27 mouse cellular contexts compared by ENCODE assay signal in the genomic region with DNA sequence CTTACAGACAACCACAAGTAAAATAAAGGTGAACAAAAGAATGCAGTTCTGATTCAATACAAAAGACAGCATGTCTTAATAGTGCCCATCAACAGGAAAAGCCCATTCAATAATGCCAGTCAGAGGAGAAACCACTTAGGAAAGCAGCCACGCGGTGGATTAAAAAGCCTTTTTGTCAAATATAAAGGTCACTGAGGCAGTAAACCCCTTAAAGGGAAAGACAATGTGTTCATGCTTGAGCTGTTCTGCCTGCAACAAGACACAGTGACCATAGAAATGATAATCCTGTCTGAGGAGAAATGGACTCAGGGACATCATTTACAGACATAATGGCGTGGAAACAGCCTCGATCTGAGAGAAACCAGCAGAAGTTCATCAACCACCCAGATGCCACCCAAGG.
A peak's percentile ranks its signal among the peaks of the same experiment; 100 is the strongest.
DNase-seq lines count a peak whose midpoint lies in the region; ATAC-seq and TF ChIP-seq lines count a peak whose summit lies in the region.
"Had no signal": no experiment of that assay in that cellular context is flagged by ENCODE, and none has a peak within 500 bp of the region (broad histone marks: within the 10 kb centered on the region; RNA-seq: fewer than 3 reads in every experiment).

No protein-coding gene starts in this region.

- no peak overlapping the region for H3K4me2 ChIP-seq in hindbrain, embryonic 11.5 days (replicated peaks; ENCODE audit: low read depth, low read length)
- H3K4me2 ChIP-seq in hindbrain, embryonic 16.5 days (ENCODE audit: low read length) = no peak overlapping the region
- no peak overlapping the region for H3K4me2 ChIP-seq in midbrain, embryonic 14.5 days (ENCODE audit: low read length)
- no peak overlapping the region for H3K4me2 ChIP-seq in midbrain, postnatal 0 days (ENCODE audit: low read depth, low read length, poor library complexity, severe bottlenecking)
- H3K4me2 ChIP-seq: embryonic facial prominence, embryonic 13.5 days; heart, embryonic 15.5 days; kidney, embryonic 15.5 days; limb, embryonic 13.5 days; liver, embryonic 11.5 days; lung, embryonic 15.5 days had no signal

- ATAC-seq in hindbrain, embryonic 11.5 days (ENCODE audit: low FRiP score) = peak; percentile 35; the same call in 1 of the 2 replicates
- ATAC-seq in hindbrain, embryonic 16.5 days = no peak
- no peak for ATAC-seq in midbrain, embryonic 14.5 days (ENCODE audit: low FRiP score, low TSS enrichment)
- no peak for ATAC-seq in midbrain, postnatal 0 days (ENCODE audit: low FRiP score)
- ATAC-seq: CD4-positive, CD25-positive, alpha-beta regulatory T cell, adult 4 months; intestine, postnatal 0 days had no signal

- peak; percentile 6 for DNase-seq in hindbrain, embryonic 11.5 days (ENCODE audit: low spot score)
- peak; percentile 37 for DNase-seq in midbrain, embryonic 14.5 days
- no peak for DNase-seq in midbrain, embryonic 10.5 days (ENCODE audit: low spot score)
- peak; percentile 6 for DNase-seq in embryo, embryonic 9.5 days (ENCODE audit: extremely low spot score)
- peak; percentile 8 for DNase-seq in midbrain, postnatal 0 days (ENCODE audit: low spot score)
- DNase-seq in kidney, postnatal 14 days = no peak
- no peak for DNase-seq in kidney, adult 8-10 months
- DNase-seq: adrenal gland, postnatal 25 days; cerebellum, adult 2 months; cerebellum, postnatal 14 days; gastrocnemius, postnatal 14 days; heart, adult 11 months; kidney, postnatal 36 days; right cerebral cortex, postnatal 14 days; thymus, postnatal 4 days had no signal

- WGBS in hindbrain, embryonic 11.5 days = 33% methylated on average over 4 of the region's 4 CpGs
- WGBS in hindbrain, embryonic 16.5 days = 18% methylated on average over 4 of the region's 4 CpGs
- WGBS in midbrain, embryonic 14.5 days = 13% methylated on average over 4 of the region's 4 CpGs
- 24% methylated on average over 4 of the region's 4 CpGs for WGBS in midbrain, embryonic 10.5 days
- WGBS in midbrain, postnatal 0 days = 13% methylated on average over 4 of the region's 4 CpGs

- no peak for TF ChIP-seq CTCF in midbrain, postnatal 0 days (IDR thresholded peaks at IDR 0.05)

- no peak overlapping the region for H3K4me3 ChIP-seq in hindbrain, embryonic 11.5 days (ENCODE audit: low read depth, low read length)
- H3K4me3 ChIP-seq in hindbrain, embryonic 16.5 days (ENCODE audit: low read length) = no peak overlapping the region
- H3K4me3 ChIP-seq in midbrain, embryonic 14.5 days (replicated peaks; ENCODE audit: low read depth, low read length) = no peak overlapping the region
- no peak overlapping the region for H3K4me3 ChIP-seq in midbrain, embryonic 10.5 days
- no peak overlapping the region for H3K4me3 ChIP-seq in midbrain, postnatal 0 days (ENCODE audit: low read depth, low read length)
- H3K4me3 ChIP-seq: embryonic facial prominence, embryonic 13.5 days; forebrain, embryonic 10.5 days; heart, embryonic 10.5 days; heart, embryonic 15.5 days; kidney, embryonic 15.5 days; layer of hippocampus, adult 2 months; limb, embryonic 13.5 days; lung, embryonic 15.5 days had no signal

- H3K27ac ChIP-seq in hindbrain, embryonic 11.5 days (ENCODE audit: low read depth, low read length) = no peak overlapping the region
- no peak overlapping the region for H3K27ac ChIP-seq in hindbrain, embryonic 16.5 days (ENCODE audit: low read depth, low read length)
- no peak overlapping the region for H3K27ac ChIP-seq in midbrain, embryonic 14.5 days (replicated peaks; ENCODE audit: low read depth, low read length)
- H3K27ac ChIP-seq in midbrain, embryonic 10.5 days (replicated peaks) = no peak overlapping the region
- peak overlapping the region; percentile 55; the same call in 1 of the 2 replicates for H3K27ac ChIP-seq in midbrain, postnatal 0 days (ENCODE audit: low read depth, low read length)
- H3K27ac ChIP-seq: embryonic facial prominence, embryonic 13.5 days; forebrain, embryonic 10.5 days; heart, embryonic 10.5 days; heart, embryonic 15.5 days; kidney, embryonic 15.5 days; limb, embryonic 13.5 days; lung, embryonic 15.5 days had no signal

- no peaks in the 10 kb centered on the region for H3K27me3 ChIP-seq in hindbrain, embryonic 11.5 days (ENCODE audit: control insufficient read depth, insufficient read depth, low read length)
- no peaks in the 10 kb centered on the region for H3K27me3 ChIP-seq in hindbrain, embryonic 16.5 days (replicated peaks; ENCODE audit: control insufficient read depth, insufficient read depth, low read length)
- no peaks in the 10 kb centered on the region for H3K27me3 ChIP-seq in midbrain, embryonic 14.5 days (ENCODE audit: control insufficient read depth, insufficient read depth, low read length)
- peaks cover 35% of the 10 kb centered on the region for H3K27me3 ChIP-seq in midbrain, embryonic 10.5 days (ENCODE audit: low read depth, poor library complexity, severe bottlenecking)
- no peaks in the 10 kb centered on the region for H3K27me3 ChIP-seq in midbrain, postnatal 0 days (ENCODE audit: insufficient read depth, low read length)
- H3K27me3 ChIP-seq: embryonic facial prominence, embryonic 13.5 days; heart, embryonic 15.5 days; kidney, embryonic 15.5 days; limb, embryonic 13.5 days; lung, embryonic 15.5 days had no signal

- H3K4me1 ChIP-seq in hindbrain, embryonic 11.5 days (replicated peaks; ENCODE audit: control insufficient read depth, insufficient read depth, low read length) = no peaks in the 10 kb centered on the region
- H3K4me1 ChIP-seq in hindbrain, embryonic 16.5 days (ENCODE audit: control insufficient read depth, insufficient read depth, low read depth, low read length) = no peaks in the 10 kb centered on the region
- peaks cover 5% of the 10 kb centered on the region; the same call in 1 of the 2 replicates for H3K4me1 ChIP-seq in midbrain, embryonic 14.5 days (ENCODE audit: control insufficient read depth, insufficient read depth, low read length)
- H3K4me1 ChIP-seq in midbrain, embryonic 10.5 days = peaks cover 15% of the 10 kb centered on the region
- H3K4me1 ChIP-seq in midbrain, postnatal 0 days (ENCODE audit: insufficient read depth, low read length) = peaks cover 4% of the 10 kb centered on the region; the same call in 1 of the 2 replicates
- H3K4me1 ChIP-seq: embryonic facial prominence, embryonic 13.5 days; heart, embryonic 10.5 days; heart, embryonic 15.5 days; kidney, embryonic 15.5 days; limb, embryonic 13.5 days; lung, embryonic 15.5 days had no signal

- no peak overlapping the region for H3K9ac ChIP-seq in hindbrain, embryonic 11.5 days (ENCODE audit: low read depth, low read length)
- H3K9ac ChIP-seq in hindbrain, embryonic 16.5 days (ENCODE audit: low read depth, low read length) = no peak overlapping the region
- H3K9ac ChIP-seq in midbrain, embryonic 14.5 days (replicated peaks; ENCODE audit: low read length) = no peak overlapping the region
- no peak overlapping the region for H3K9ac ChIP-seq in midbrain, postnatal 0 days (replicated peaks; ENCODE audit: low read length, poor library complexity, severe bottlenecking)
- H3K9ac ChIP-seq: embryonic facial prominence, embryonic 13.5 days; heart, embryonic 15.5 days; kidney, embryonic 15.5 days; limb, embryonic 13.5 days; lung, embryonic 15.5 days had no signal

- H3K9me3 ChIP-seq in hindbrain, embryonic 11.5 days (ENCODE audit: control insufficient read depth, low read length) = no peaks in the 10 kb centered on the region
- H3K9me3 ChIP-seq in hindbrain, embryonic 16.5 days (ENCODE audit: control insufficient read depth, low read length) = no peaks in the 10 kb centered on the region
- H3K9me3 ChIP-seq in midbrain, embryonic 14.5 days (ENCODE audit: control insufficient read depth, low read length) = no peaks in the 10 kb centered on the region
- no peaks in the 10 kb centered on the region for H3K9me3 ChIP-seq in midbrain, embryonic 10.5 days (replicated peaks)
- H3K9me3 ChIP-seq in midbrain, postnatal 0 days (ENCODE audit: low read length) = no peaks in the 10 kb centered on the region
- H3K9me3 ChIP-seq: embryonic facial prominence, embryonic 13.5 days; forebrain, embryonic 10.5 days; heart, embryonic 10.5 days; heart, embryonic 15.5 days; kidney, embryonic 15.5 days; limb, embryonic 13.5 days; lung, embryonic 15.5 days had no signal

- no peaks in the 10 kb centered on the region for H3K36me3 ChIP-seq in hindbrain, embryonic 11.5 days (ENCODE audit: control insufficient read depth, insufficient read depth, low read length)
- no peaks in the 10 kb centered on the region for H3K36me3 ChIP-seq in hindbrain, embryonic 16.5 days (ENCODE audit: control insufficient read depth, insufficient read depth, low read length)
- no peaks in the 10 kb centered on the region for H3K36me3 ChIP-seq in midbrain, embryonic 14.5 days (ENCODE audit: control insufficient read depth, insufficient read depth, low read length)
- H3K36me3 ChIP-seq in midbrain, embryonic 10.5 days = no peaks in the 10 kb centered on the region
- no peaks in the 10 kb centered on the region for H3K36me3 ChIP-seq in midbrain, postnatal 0 days (ENCODE audit: insufficient read depth, low read length)
- H3K36me3 ChIP-seq: embryonic facial prominence, embryonic 13.5 days; forebrain, embryonic 10.5 days; heart, embryonic 10.5 days; heart, embryonic 15.5 days; kidney, embryonic 15.5 days; limb, embryonic 13.5 days; lung, embryonic 15.5 days had no signal

Comparison
In these comparisons a context has a peak if more than half of its experiments do, and no peak if none do; other contexts are left out.
1. DNase-seq: peak in hindbrain, embryonic 11.5 days (single experiment), midbrain, embryonic 14.5 days (single experiment), embryo, embryonic 9.5 days (single experiment) and midbrain, postnatal 0 days (single experiment); none in midbrain, embryonic 10.5 days (single experiment), kidney, postnatal 14 days (single experiment) and kidney, adult 8-10 months (0 of 2).